Mouse (Mus musculus): ENCODE measurements around the gene Vwa8. TPM values are rescaled to one million over a fixed set of nuclear protein-coding genes. Genes with fewer than 3 reads are reported as not detected.

Gene Vwa8
- polyA plus RNA-seq (2016; fragmentation: Nextera tagmentation; extraction: Ambion mirVana) = 19.8 and 22.7 TPM in 2 replicates

DNA sequence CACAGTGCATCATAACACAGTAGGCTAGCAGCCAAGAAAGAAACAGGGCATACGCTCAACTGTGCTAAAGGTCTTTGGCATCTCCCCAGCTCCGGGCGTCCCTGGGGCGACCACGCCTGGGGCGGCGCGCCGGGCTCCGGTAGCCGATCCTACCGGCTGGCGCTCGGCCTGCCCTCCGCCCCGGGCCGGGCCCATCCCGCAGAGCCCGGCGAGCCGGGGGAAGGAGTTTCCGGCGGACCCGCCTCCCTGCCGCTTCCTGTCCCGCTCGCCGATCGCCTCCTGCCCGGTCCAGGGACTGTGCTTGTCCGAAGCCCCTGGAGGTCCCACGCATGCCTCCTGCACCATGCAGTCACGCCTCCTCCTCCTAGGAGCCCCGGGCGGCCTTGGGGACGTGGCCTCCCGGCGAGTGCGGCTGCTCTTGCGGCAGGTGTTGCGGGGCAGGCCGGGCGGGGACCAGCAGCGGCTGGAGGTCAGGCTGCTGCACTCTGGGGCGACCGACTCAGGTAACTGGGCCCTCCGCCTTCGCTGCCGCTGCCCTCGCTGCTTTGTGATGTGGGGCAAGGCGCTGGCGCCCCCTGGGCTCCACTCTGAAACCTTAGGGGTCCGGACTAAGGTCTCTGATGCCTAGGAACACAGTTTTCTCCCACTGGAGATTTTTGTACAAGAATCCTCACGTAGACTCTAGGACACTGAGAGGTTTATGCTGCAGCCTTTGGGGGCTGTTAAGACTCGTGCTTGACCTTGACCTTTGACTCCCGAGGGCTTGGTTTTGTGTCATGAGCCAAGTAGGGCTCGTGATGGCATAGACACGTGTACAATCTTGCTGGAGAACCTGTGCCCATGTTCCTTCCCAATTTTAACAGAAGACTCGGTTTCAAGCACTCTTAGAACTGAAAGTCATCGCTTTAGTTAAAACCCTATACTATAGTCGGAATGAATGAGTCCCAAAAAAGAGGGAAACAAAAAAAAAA lies at the start of gene Vwa8:
Vwa8 (plus strand) TSS at position 112 of the 971 bp plus-strand sequence.
- peak; percentile 92 for ATAC-seq (ENCODE audit: insufficient number of reproducible peaks, low FRiP score)
- H3K4me2 ChIP-seq = peak within 1 kb of the TSS; percentile 78
- H3K4me1 ChIP-seq (replicated peaks) = peaks cover 15% of the 10 kb centered on the region
- peak within 1 kb of the TSS; percentile 83 for H3K4me3 ChIP-seq
- H3K36me3 ChIP-seq = no peaks in the 10 kb centered on the region
- peak within 1 kb of the TSS; percentile 88 for H3K27ac ChIP-seq (ENCODE audit: poor library complexity, severe bottlenecking)
- peak within 1 kb of the TSS; percentile 92 for H3K9ac ChIP-seq
- H3K27me3 ChIP-seq (replicated peaks) = no peaks in the 10 kb centered on the region
- 3% methylated on average over 60 of the region's 61 CpGs for WGBS
- 0 out of 2 replicates have a peak, but pooled peaks cover under 1% of the 10 kb centered on the region for H3K9me3 ChIP-seq (replicated peaks)

- Histone ChIP-seq H3K4me1 (replicated peaks) (no peaks in the 10 kb centered on the region; the same call in 1 of the 2 replicates), H3K36me3 (no peaks in the 10 kb centered on the region), H3K27me3 (replicated peaks) (no peaks in the 10 kb centered on the region), H3K27ac (ENCODE audit: poor library complexity, severe bottlenecking) (no peak overlapping the region), H3K9me3 (replicated peaks) (no peaks in the 10 kb centered on the region), H3K9ac (no peak overlapping the region), H3K4me3 (no peak overlapping the region), H3K4me2 (no peak overlapping the region)
- WGBS = 90% methylated on average over 2 of the region's 2 CpGs
- no peak for ATAC-seq (ENCODE audit: insufficient number of reproducible peaks, low FRiP score)
Measured at GRCm38 (mm10) chr14:78802378-78802777, 46.5 kb upstream of the Vwa8 start.

DNA sequence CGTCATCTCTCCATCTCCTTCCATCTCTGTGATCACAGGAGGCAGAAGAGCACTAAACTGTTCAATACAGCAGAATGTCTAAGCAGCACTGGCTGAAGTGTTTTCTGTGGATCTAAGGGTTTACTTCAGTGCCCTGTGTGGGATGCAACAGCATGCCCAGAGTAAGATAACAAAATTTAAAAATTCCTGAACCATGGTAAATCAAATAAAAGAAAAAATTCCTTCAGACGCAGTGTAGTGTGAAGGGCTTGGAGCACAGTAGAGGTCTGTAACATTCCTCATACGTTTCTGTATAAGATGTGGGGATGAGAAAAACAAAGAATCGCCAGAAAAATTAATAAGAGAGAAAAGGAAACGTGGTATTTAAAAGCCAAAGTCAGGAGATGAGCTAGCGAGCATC lies 44.9 kb upstream of the Vwa8 start:
- Histone ChIP-seq H3K27me3 (replicated peaks) (no peaks in the 10 kb centered on the region), H3K36me3 (no peaks in the 10 kb centered on the region), H3K9me3 (replicated peaks) (no peaks in the 10 kb centered on the region), H3K27ac (ENCODE audit: poor library complexity, severe bottlenecking) (no peak overlapping the region), H3K9ac (no peak overlapping the region), H3K4me3 (no peak overlapping the region), H3K4me2 (no peak overlapping the region), H3K4me1 (replicated peaks) (no peaks in the 10 kb centered on the region)
- 69% methylated on average over 6 of the region's 6 CpGs for WGBS
- ATAC-seq (ENCODE audit: insufficient number of reproducible peaks, low FRiP score) = no peak

DNA sequence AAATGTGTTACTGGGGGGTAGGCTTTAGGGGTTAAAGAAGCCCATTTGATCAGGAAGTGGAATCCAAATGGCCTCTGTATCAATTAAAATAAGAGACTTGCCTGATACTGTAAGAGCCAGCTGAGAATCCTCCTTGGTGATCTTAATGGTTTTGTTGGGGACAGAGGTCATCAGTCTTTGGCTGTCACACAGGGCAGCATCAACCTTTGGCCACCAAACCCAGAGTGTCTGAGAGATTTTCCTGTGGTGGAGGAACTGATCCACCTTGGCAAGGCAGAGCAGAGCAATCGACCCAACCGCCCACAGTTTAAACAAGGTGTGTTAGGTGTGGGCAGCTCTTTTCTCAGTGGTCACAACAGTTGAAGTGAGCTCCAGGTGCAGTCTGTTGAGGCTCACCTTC lies 36.0 kb upstream of the Vwa8 start:
- no peaks in the 10 kb centered on the region for H3K4me1 ChIP-seq (replicated peaks)
- ATAC-seq (ENCODE audit: insufficient number of reproducible peaks, low FRiP score) = no peak
- 81% methylated on average over 2 of the region's 2 CpGs for WGBS

DNA sequence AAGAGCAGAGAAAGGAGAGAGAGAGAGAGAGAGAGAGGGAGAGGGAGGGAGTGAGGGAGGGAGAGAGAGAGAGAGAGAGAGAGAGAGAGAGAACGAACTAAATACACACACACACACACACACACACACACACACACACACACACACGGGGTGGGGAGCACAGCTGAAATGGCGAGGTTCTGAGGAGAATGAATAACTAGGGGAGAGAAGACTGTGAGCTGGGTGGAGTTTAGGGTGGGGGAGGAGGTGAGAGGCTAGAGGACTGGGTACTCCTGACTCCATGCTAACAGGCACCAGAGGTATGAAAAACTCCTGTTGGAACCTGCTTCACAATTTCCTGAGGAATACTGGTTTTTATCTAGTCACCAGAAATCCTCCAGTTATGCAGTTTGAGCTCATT lies 32.4 kb upstream of the Vwa8 start:
- Histone ChIP-seq H3K27me3 (replicated peaks) (no peaks in the 10 kb centered on the region), H3K9me3 (replicated peaks) (no peaks in the 10 kb centered on the region), H3K36me3 (no peaks in the 10 kb centered on the region), H3K4me1 (replicated peaks) (no peaks in the 10 kb centered on the region), H3K4me2 (no peak overlapping the region), H3K9ac (no peak overlapping the region), H3K27ac (ENCODE audit: poor library complexity, severe bottlenecking) (no peak overlapping the region), H3K4me3 (no peak overlapping the region)
- no peak for ATAC-seq (ENCODE audit: insufficient number of reproducible peaks, low FRiP score)
- WGBS = 25% methylated on average over 2 of the region's 3 CpGs

More for the DNA sequence above, 36.0 kb upstream of the Vwa8 start:
- Histone ChIP-seq H3K9ac (no peak overlapping the region), H3K36me3 (no peaks in the 10 kb centered on the region), H3K27me3 (replicated peaks) (no peaks in the 10 kb centered on the region), H3K4me3 (no peak overlapping the region), H3K4me2 (no peak overlapping the region), H3K27ac (ENCODE audit: poor library complexity, severe bottlenecking) (no peak overlapping the region), H3K9me3 (replicated peaks) (no peaks in the 10 kb centered on the region)

DNA sequence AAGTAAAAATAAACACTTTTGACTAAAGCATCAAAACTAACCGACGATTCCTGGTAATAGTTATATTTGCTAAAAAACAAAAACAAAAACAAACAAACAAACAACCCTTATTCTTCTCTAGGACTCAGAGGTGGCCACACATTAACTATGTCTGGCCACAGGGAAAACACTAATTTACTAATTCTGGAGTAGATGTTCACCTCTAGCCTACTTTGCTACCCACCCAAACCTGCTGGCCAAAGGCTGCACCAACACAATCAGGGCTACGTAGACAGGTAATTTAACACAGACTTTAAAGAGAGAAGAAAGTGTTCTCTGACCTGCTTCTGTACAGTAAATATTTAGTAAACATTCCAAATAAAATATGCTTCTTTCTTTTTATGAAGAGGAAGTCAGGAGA lies 31.2 kb upstream of the Vwa8 start:
- no peak overlapping the region for H3K4me2 ChIP-seq
- no peak for ATAC-seq (ENCODE audit: insufficient number of reproducible peaks, low FRiP score)
- H3K9me3 ChIP-seq (replicated peaks) = no peaks in the 10 kb centered on the region
- no peaks in the 10 kb centered on the region for H3K36me3 ChIP-seq
- WGBS = 86% methylated on average over 3 of the region's 3 CpGs
- no peaks in the 10 kb centered on the region for H3K27me3 ChIP-seq (replicated peaks)
- H3K4me1 ChIP-seq (replicated peaks) = no peaks in the 10 kb centered on the region
- H3K9ac ChIP-seq = no peak overlapping the region
- no peak overlapping the region for H3K4me3 ChIP-seq
- H3K27ac ChIP-seq (ENCODE audit: poor library complexity, severe bottlenecking) = no peak overlapping the region

GRCm38 (mm10) chr14:78818406-78818805 lies 30.4 kb upstream of the Vwa8 start:
- no peak overlapping the region for H3K4me3 ChIP-seq
- ATAC-seq (ENCODE audit: insufficient number of reproducible peaks, low FRiP score) = no peak
- 36% methylated on average over 3 of the region's 3 CpGs for whole genome bisulfite sequencing
- H3K9ac ChIP-seq = no peak overlapping the region
- no peak overlapping the region for H3K4me2 ChIP-seq
- H3K36me3 ChIP-seq = no peaks in the 10 kb centered on the region
- H3K27me3 ChIP-seq (replicated peaks) = no peaks in the 10 kb centered on the region
- no peaks in the 10 kb centered on the region for H3K4me1 ChIP-seq (replicated peaks)
- no peak overlapping the region for H3K27ac ChIP-seq (ENCODE audit: poor library complexity, severe bottlenecking)
- no peaks in the 10 kb centered on the region for H3K9me3 ChIP-seq (replicated peaks)

- Histone ChIP-seq H3K9ac (no peak overlapping the region), H3K27ac (ENCODE audit: poor library complexity, severe bottlenecking) (no peak overlapping the region), H3K4me1 (replicated peaks) (no peaks in the 10 kb centered on the region), H3K9me3 (replicated peaks) (no peaks in the 10 kb centered on the region), H3K4me3 (no peak overlapping the region), H3K36me3 (no peaks in the 10 kb centered on the region), H3K4me2 (no peak overlapping the region), H3K27me3 (replicated peaks) (no peaks in the 10 kb centered on the region)
- no peak for ATAC-seq (ENCODE audit: insufficient number of reproducible peaks, low FRiP score)
- WGBS = 81% methylated on average over 4 of the region's 4 CpGs
Measured at GRCm38 (mm10) chr14:78824013-78824412, 24.8 kb upstream of the Vwa8 start.

- H3K4me3 ChIP-seq = no peak overlapping the region
- H3K4me2 ChIP-seq = no peak overlapping the region
- 79% methylated on average over 4 of the region's 4 CpGs for WGBS
- H3K9ac ChIP-seq = no peak overlapping the region
- no peak for ATAC-seq (ENCODE audit: insufficient number of reproducible peaks, low FRiP score)
- no peak overlapping the region for H3K27ac ChIP-seq (ENCODE audit: poor library complexity, severe bottlenecking)
- H3K9me3 ChIP-seq (replicated peaks) = no peaks in the 10 kb centered on the region
- H3K36me3 ChIP-seq = no peaks in the 10 kb centered on the region
- no peaks in the 10 kb centered on the region for H3K27me3 ChIP-seq (replicated peaks)
- H3K4me1 ChIP-seq (replicated peaks) = no peaks in the 10 kb centered on the region
Measured at GRCm38 (mm10) chr14:78824507-78824906, 24.3 kb upstream of the Vwa8 start.

GRCm38 (mm10) chr14:78831158-78831557 lies 17.7 kb upstream of the Vwa8 start:
- H3K4me3 ChIP-seq = no peak overlapping the region
- no peaks in the 10 kb centered on the region for H3K4me1 ChIP-seq (replicated peaks)
- ATAC-seq (ENCODE audit: insufficient number of reproducible peaks, low FRiP score) = no peak
- no peaks in the 10 kb centered on the region for H3K36me3 ChIP-seq
- no peaks in the 10 kb centered on the region for H3K27me3 ChIP-seq (replicated peaks)
- H3K9me3 ChIP-seq (replicated peaks) = no peaks in the 10 kb centered on the region
- H3K27ac ChIP-seq (ENCODE audit: poor library complexity, severe bottlenecking) = no peak overlapping the region
- WGBS = 84% methylated on average over 4 of the region's 4 CpGs
- H3K4me2 ChIP-seq = no peak overlapping the region
- no peak overlapping the region for H3K9ac ChIP-seq

DNA sequence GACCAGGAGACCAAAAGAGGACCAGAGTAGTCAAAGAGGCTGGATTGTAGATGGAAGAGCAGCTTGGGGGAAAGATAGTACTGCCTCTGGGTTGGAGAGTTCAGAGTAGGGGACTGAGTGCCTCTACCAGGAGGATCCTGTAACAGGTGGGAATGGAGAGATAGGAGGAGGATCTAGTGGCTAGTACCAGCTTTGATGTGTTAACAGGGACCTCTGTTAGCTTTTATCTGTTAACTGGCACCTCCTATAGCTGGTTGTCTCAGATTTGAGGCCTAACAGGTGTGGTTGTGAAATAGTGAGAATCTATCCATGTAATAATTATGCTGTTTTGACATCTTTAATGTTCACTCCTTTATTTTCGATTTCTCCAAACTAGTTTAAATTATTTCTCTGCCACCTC lies 904 bp upstream of the Vwa8 start:
- H3K4me2 ChIP-seq = no peak overlapping the region
- no peak overlapping the region for H3K9ac ChIP-seq
- H3K36me3 ChIP-seq = no peaks in the 10 kb centered on the region
- H3K27me3 ChIP-seq (replicated peaks) = no peaks in the 10 kb centered on the region
- WGBS = 84% methylated on average over 1 of the region's 1 CpGs
- H3K4me3 ChIP-seq = no peak overlapping the region
- H3K27ac ChIP-seq (ENCODE audit: poor library complexity, severe bottlenecking) = no peak overlapping the region
- ATAC-seq (ENCODE audit: insufficient number of reproducible peaks, low FRiP score) = no peak
- 0 out of 2 replicates have a peak, but pooled peaks cover 2% of the 10 kb centered on the region for H3K9me3 ChIP-seq (replicated peaks)
- peaks cover 15% of the 10 kb centered on the region for H3K4me1 ChIP-seq (replicated peaks)

Measured in heart, embryonic 12.5 days (tissue).